Mouse (Mus musculus) CD4-positive, CD25-positive, alpha-beta regulatory T cell, adult 2 months (primary cell): Measurements from ENCODE around the gene Elp4.
A peak's percentile ranks its signal among the peaks of the same experiment; 100 is the strongest.

Experiments used
- DNase-seq: peaks from one replicate; pipeline ENCODE4 v3.0.0-alpha.2; 2012; ENCODE audit warnings: low read depth, low spot score

The Elp4 gene

GRCm38 (mm10) chr2:105805210-105805609, 99.2 kb downstream of the Elp4 start:
- DNase-seq: no peak

DNA sequence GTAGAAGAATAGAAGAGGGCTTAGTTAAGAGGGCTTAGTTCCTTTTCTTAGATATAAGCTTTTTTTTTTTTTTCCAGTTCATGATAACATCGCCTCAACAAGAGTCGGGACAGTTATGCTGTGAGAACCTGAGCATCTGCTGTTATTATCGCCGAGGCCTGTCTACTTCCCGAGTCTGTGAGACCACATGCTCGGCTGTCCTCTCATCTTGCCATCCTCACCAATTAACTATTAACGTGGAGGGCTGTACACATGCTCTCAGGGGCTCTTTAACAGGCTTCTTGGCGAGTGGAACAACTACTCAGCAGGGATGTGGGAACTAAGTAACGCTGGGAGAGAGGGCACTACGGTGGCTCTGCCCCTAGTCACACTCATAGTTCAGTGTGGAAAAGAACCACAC, 99.9 kb downstream of the Elp4 start:
- no peak for DNase-seq

GRCm38 (mm10) chr2:105803427-105803826, 100.9 kb downstream of the Elp4 start:
- no peak for DNase-seq

- DNase-seq: no peak
Measured at GRCm38 (mm10) chr2:105802902-105803301, 101.5 kb downstream of the Elp4 start.

- DNase-seq: no peak
Measured at GRCm38 (mm10) chr2:105801536-105801935, 102.8 kb downstream of the Elp4 start.

DNA sequence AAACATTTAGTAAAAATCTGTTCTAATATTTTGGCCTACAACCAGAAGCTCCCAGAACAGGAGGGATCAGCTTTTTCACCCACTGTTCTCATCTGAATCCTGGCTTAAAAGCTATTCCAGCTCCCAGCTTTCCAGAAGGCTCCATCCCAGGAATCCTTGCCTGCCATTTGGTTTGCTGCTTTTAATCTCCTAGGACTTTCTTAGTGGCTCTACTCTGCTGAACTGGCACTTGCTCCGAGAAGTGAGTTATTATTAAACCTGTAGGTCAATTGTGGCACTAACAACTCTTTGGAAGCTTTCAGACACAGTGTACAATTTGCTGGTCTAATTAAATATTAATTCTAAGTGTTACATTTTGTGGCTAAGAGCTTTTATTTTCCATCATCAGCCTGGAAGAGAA, 103.7 kb downstream of the Elp4 start:
- no peak for DNase-seq

DNA sequence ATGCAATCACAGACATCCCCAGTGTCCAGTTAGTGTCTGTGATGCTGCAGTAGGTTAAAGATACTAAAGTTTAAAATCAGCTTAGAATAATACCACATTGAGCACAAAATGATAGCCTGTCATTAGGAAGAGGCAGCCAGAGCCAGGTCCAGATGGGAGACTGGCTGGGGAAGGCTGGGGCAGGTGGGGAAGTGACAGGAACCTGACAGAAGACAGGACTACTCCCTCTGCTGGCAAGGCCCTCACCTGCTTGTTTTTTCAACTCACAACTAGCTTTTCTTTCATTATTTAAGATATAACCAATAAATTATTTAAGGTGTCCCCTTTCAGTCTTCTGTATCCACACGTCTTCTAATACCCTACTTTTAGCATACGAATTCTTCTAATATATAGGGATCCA, 104.5 kb downstream of the Elp4 start:
- peak; percentile 18 for DNase-seq

DNA sequence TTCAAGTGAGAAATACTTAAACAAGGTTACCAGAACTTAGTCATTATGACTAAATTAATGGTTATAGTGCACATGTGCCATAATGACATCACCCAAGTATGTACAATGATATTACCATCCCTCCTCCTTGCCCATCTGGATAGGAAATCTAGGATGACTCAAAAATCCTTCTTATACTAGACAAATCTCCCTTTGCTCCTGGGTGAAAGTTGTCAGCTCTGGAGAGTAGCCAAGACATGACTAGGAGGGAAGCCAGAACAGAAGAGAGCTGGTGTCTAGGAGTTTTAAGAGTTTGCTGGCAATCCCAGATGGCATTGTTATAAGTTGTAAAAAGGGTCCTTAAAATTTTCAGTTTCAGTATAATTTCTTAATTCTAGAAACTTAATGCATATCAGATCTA, 106.5 kb downstream of the Elp4 start:
- no peak for DNase-seq

DNA sequence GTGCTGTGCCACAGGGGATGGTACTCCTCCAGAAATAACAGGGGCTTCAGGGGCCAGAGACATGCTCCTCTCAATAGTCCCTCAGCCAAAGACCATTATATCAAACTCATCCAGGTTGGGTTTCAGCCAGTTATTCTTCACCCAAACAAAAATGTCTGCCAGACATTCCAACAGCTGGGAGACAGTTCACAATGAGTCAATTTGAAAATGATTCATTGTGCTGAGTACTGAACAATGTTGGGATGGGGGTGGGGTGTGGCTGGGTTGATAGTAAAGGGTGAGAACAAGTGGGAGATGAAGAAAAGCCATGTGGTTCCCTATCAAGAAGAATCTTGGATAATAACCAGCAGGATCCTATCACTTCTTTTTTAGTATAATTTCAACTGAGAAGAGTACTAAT, 108.3 kb downstream of the Elp4 start:
- DNase-seq: no peak

DNA sequence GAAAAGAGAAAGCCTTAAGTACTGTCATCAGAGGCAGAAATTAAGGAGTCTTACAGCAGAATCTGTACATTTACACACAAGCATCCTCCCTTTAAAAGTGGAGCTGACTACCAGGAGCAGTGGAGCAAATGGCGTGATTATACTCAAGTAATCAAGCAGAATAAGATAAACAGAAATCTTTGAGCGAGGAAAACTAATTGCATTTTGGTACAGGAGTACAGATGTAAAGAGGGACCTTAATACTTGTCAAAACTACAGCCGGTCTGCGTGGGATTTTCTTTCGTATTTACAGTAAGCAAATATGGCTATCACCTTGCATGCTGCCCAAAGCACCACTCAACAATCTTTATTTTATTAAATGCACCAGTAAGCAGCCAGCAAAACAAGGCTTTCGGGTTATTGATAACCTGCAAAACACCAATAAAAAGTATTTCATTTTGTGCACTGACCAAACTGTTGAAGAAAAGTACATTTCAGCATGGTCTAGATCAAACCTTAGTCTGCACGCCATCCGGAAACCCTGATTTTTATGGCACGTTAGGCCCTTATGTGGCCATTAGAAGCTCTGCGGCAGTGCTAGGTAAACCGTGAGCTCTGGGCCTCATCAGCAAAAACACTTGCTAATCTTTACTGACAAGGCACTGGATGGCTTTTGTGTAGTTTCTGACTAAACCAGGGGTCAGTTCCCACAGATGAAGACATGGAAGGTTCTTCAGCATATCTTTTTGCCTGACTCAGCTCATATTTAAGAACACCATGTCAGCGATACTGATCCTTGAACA, 111.8 kb downstream of the Elp4 start:
- no peak for DNase-seq

DNA sequence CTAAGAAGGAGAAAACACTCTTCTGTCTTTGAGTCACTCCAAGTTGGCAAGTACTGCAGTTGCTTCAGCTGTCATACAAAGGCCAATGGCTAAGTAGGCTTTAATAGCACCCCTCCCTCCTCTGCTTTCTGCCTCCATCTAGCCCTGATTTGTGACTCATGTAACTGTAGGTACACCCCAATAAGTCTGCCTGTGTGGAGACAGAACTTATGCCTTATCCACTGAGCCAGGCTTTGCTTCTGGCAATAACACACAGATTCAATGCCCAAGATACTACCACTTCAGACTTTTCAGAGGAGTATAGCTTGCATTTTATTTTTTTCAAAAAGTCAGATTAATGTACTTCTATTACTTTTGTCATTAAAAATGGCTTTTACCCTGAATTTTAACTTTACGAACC, 114.4 kb downstream of the Elp4 start:
- DNase-seq: no peak

GRCm38 (mm10) chr2:105787726-105788125, 116.6 kb downstream of the Elp4 start:
- DNase-seq: no peak

GRCm38 (mm10) chr2:105786986-105787385, 117.4 kb downstream of the Elp4 start:
- DNase-seq: no peak

GRCm38 (mm10) chr2:105782885-105783284, 121.5 kb downstream of the Elp4 start:
- no peak for DNase-seq

DNA sequence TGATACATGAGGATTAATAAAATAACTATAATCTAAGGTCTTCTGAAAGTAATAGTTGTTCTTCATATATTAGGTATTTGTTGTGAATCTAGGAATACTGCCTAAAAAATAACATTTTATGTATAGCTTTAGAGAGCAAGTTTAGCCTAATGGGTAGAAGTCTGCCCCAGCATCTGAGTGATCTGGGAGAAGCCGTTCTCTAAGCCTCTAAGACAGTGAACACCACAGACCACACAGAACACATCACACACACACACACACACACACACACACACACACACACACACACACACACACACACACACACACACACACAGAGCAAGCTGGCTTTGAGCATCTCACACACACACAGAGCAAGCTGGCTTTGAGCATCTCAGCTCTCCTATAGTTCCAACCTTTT, 123.6 kb downstream of the Elp4 start:
- no peak for DNase-seq

- no peak for DNase-seq
Measured at GRCm38 (mm10) chr2:105779320-105779891, 125.0 kb downstream of the Elp4 start.

GRCm38 (mm10) chr2:105771314-105771713, 133.1 kb downstream of the Elp4 start:
- DNase-seq: no peak

DNA sequence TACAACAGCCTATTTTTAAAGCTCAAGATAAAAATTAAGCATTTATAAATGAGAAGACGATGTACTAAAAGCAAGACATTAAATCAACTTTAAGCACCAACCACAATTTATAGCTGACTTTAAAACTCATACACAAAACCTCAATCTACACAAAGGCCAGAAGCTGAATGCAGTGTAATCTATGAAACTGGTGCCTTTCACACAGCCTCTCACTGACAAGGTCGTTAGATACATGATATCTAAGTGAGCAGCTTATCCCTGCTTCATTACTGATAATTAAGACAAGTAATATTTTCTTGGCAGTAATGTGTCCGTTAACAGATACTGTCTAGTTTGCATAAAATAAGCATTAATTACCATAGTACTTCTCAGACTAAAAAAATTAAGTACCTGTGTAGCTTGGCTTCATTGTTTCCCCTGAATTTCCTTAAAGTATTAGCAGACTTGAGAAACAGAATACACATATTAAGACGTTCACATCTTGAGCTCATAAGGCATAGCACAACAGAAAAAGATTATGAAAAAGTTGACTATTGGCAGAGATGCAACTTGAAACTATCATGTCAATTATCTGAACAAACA, 134.5 kb downstream of the Elp4 start:
- DNase-seq: no peak

GRCm38 (mm10) chr2:105753512-105753911, 150.9 kb downstream of the Elp4 start:
- no peak for DNase-seq

DNA sequence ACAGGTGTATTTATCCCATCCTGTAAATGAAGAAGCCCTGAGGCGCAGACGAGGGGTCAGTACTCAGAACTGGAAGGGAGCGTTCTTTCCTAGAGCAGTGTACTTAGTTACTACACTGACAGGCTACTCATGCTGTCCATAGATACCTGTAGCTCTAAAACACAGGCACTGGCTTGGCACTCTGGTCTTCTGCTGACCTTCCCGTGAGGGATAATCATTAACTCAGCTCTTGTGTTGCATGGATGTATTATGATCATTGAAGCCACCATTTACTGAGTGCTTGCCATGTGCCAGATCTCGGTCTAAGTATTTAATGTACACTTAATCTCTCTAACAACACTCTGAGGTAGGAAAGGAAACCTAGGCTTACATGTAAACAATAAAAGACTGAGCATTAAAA, 155.3 kb downstream of the Elp4 start:
- DNase-seq: no peak

GRCm38 (mm10) chr2:105746896-105747295, 157.5 kb downstream of the Elp4 start:
- DNase-seq: no peak

GRCm38 (mm10) chr2:105736166-105736565, 168.2 kb downstream of the Elp4 start:
- DNase-seq: no peak

GRCm38 (mm10) chr2:105730704-105731103, 173.7 kb downstream of the Elp4 start:
- DNase-seq: no peak
